Mouse (Mus musculus): ENCODE data around the gene Zkscan14. TPM values are rescaled to one million over a fixed set of nuclear protein-coding genes. Genes with fewer than 3 reads are reported as not detected.

The Zkscan14 gene
- polyA plus RNA-seq, 1 experiment from 2014 or later, result 9.0 TPM

DNA sequence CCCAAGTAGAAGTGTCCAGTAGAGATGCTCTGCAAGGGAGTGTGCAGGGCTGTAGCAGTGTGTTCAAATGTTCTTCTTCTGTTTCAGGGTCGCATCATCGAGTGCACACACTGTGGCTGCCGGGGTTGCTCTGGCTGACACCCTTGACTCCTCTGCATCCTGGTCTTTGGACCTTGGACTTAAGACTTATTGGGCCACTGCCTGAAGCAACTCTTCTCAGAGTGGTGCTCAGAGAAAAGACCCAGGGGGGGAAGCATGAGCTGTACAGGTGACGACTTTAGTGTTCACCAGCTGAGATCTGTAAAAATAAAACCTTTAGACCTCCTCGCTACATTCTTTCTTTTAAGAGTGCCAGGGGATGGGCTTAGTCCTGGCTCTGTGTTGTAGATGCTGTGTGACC is 53.9 kb downstream of the Zkscan14 start:
- Histone ChIP-seq H3K4me1 (no peaks in the 10 kb centered on the region), H3K27ac (replicated peaks) (no peak overlapping the region), H3K36me3 (replicated peaks) (peaks cover 100% of the 10 kb centered on the region), H3K4me3 (no peak overlapping the region), H3K27me3 (replicated peaks; ENCODE audit: low read depth, poor library complexity, severe bottlenecking) (no peaks in the 10 kb centered on the region), H3K9me3 (no peaks in the 10 kb centered on the region)
- DNase-seq (ENCODE audit: low spot score), result no peak
- 93% methylated on average over 5 of the region's 5 CpGs for WGBS

Other genes starting within 250 kb of the Zkscan14 start
- 14.5 and 17.0 TPM in 2 replicates for gene Smurf1, start 236.0 kb downstream of the Zkscan14 start, polyA plus RNA-seq (2016; fragmentation: Nextera tagmentation; extraction: Ambion mirVana)
- gene Gm4871, start 169.1 kb downstream of the Zkscan14 start, polyA plus RNA-seq (2016; fragmentation: Nextera tagmentation; extraction: Ambion mirVana), result not detected in 2 replicates
- not detected in 2 replicates for gene 1700018F24Rik, start 158.9 kb downstream of the Zkscan14 start, polyA plus RNA-seq (2016; fragmentation: Nextera tagmentation; extraction: Ambion mirVana)
- 122 and 129 TPM in 2 replicates for gene Arpc1a, start 118.0 kb downstream of the Zkscan14 start, polyA plus RNA-seq (2016; fragmentation: Nextera tagmentation; extraction: Ambion mirVana)
- gene Kpna7, start 117.8 kb downstream of the Zkscan14 start, polyA plus RNA-seq (2016; fragmentation: Nextera tagmentation; extraction: Ambion mirVana), result 0.06 TPM in 1 of 2 replicates, not detected in the other
- 95.4 and 97.9 TPM in 2 replicates for gene Arpc1b, start 87.7 kb downstream of the Zkscan14 start, polyA plus RNA-seq (2016; fragmentation: Nextera tagmentation; extraction: Ambion mirVana)
- gene Pdap1, start 61.6 kb downstream of the Zkscan14 start, polyA plus RNA-seq (2016; fragmentation: Nextera tagmentation; extraction: Ambion mirVana), result 144 and 151 TPM in 2 replicates
- 249 and 250 TPM in 2 replicates for gene Bud31, start 61.5 kb downstream of the Zkscan14 start, polyA plus RNA-seq (2016; fragmentation: Nextera tagmentation; extraction: Ambion mirVana)
- 17.6 and 18.9 TPM in 2 replicates for gene Ptcd1, start 34.8 kb downstream of the Zkscan14 start, polyA plus RNA-seq (2016; fragmentation: Nextera tagmentation; extraction: Ambion mirVana)
- gene Cpsf4, start 34.7 kb downstream of the Zkscan14 start, polyA plus RNA-seq (2016; fragmentation: Nextera tagmentation; extraction: Ambion mirVana), result 87.0 and 91.9 TPM in 2 replicates
- gene Atp5j2, start 9.8 kb downstream of the Zkscan14 start, polyA plus RNA-seq (2016; fragmentation: Nextera tagmentation; extraction: Ambion mirVana), result 523 and 540 TPM in 2 replicates
- gene Zkscan5, start 2.7 kb upstream of the Zkscan14 start, polyA plus RNA-seq (2016; fragmentation: Nextera tagmentation; extraction: Ambion mirVana), result 17.8 and 19.5 TPM in 2 replicates
- 31.2 and 31.4 TPM in 2 replicates for gene Zfp655, start 29.8 kb upstream of the Zkscan14 start, polyA plus RNA-seq (2016; fragmentation: Nextera tagmentation; extraction: Ambion mirVana)
- gene Zscan25, start 78.6 kb upstream of the Zkscan14 start, polyA plus RNA-seq (2016; fragmentation: Nextera tagmentation; extraction: Ambion mirVana), result 0.45 and 0.83 TPM in 2 replicates
- gene Cyp3a57, start 143.4 kb upstream of the Zkscan14 start, polyA plus RNA-seq (2016; fragmentation: Nextera tagmentation; extraction: Ambion mirVana), result not detected in 2 replicates